Mouse (Mus musculus): ENCODE measurements around the gene Hpse2. TPM values are rescaled to one million over a fixed set of nuclear protein-coding genes. Genes with fewer than 3 reads are reported as not detected.

The Hpse2 gene
- polyA plus RNA-seq, 1 experiment from 2014 or later = 0.08 TPM

DNA sequence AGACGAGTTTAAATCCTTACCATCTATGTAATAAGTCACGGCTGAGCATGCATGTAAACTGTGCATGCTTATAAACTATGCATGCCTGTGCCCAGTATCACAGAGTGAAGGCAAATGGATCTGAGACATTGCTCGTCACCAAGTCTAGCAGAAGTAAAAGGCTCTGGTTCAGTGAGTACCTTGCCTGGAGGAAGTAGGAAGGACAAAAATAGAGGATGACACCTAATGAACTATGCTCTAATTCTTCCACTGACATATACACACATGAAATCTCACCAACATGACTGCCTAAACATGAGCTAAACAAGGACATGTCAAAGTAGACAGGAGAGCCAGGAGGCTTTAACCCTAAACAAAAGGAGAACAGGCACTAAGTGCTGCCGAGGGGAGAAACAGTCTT is 391.7 kb downstream of the Hpse2 start:
- WGBS = 85% methylated on average over 4 of the region's 4 CpGs
- H3K27ac ChIP-seq (replicated peaks) = no peak overlapping the region
- no peaks in the 10 kb centered on the region for H3K9me3 ChIP-seq
- H3K4me1 ChIP-seq (replicated peaks) = no peaks in the 10 kb centered on the region
- H3K27me3 ChIP-seq = no peaks in the 10 kb centered on the region
- no peak overlapping the region for H3K9ac ChIP-seq
- H3K4me2 ChIP-seq = no peak overlapping the region
- no peak overlapping the region for H3K4me3 ChIP-seq
- no peaks in the 10 kb centered on the region for H3K36me3 ChIP-seq
- ATAC-seq (ENCODE audit: low read depth) = no peak

DNA sequence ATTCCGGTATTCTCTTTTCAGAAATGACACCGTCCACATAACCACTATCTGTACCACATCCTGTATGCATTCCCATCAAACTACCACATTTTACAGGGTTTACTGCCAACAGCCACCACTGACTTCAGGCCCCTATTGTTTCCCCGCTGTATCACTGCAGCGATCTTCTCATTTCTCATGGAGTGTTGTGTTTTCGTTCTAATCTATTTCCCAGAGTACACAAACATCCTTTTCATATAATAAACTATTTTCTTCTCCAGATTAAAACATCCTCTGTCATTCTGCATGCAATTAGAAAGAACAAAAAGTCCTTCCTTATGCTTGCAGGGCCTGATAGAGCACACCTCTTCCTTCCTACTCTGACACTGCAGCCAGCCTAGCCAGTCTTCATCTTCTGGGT is 399.3 kb downstream of the Hpse2 start:
- H3K4me1 ChIP-seq (replicated peaks) = no peaks in the 10 kb centered on the region
- 88% methylated on average over 5 of the region's 5 CpGs for WGBS
- ATAC-seq (ENCODE audit: low read depth) = no peak
- H3K9ac ChIP-seq = no peak overlapping the region
- no peaks in the 10 kb centered on the region for H3K36me3 ChIP-seq
- no peak overlapping the region for H3K4me3 ChIP-seq
- H3K4me2 ChIP-seq = no peak overlapping the region
- H3K27ac ChIP-seq (replicated peaks) = no peak overlapping the region
- H3K27me3 ChIP-seq = no peaks in the 10 kb centered on the region
- H3K9me3 ChIP-seq = 0 out of 2 replicates have a peak, but pooled peaks cover 3% of the 10 kb centered on the region

DNA sequence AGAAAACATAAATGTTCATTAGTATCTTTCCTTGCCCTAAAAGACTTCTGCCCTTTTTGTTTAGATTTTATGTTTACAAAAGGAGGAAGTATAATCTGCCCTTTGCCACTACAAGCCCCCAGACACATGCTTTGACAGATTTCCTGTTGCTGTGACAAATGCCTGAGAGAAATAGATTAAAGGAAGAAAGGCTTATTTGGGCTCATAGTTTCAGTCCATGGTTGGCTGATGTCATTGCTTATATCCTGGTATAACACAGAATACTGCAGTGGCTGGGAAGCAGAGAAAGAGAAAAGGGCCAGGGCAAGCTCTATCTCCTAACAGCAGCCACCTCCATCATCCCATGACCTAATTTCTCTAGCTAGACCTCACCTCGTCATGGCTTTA is 401.8 kb downstream of the Hpse2 start:
- Histone ChIP-seq H3K9ac (no peak overlapping the region), H3K27me3 (peaks cover 7% of the 10 kb centered on the region), H3K4me3 (no peak overlapping the region), H3K9me3 (0 out of 2 replicates have a peak, but pooled peaks cover 3% of the 10 kb centered on the region), H3K27ac (replicated peaks) (no peak overlapping the region), H3K4me2 (no peak overlapping the region), H3K4me1 (replicated peaks) (no peaks in the 10 kb centered on the region), H3K36me3 (no peaks in the 10 kb centered on the region)
- 77% methylated on average over 1 of the region's 1 CpGs for WGBS
- ATAC-seq (ENCODE audit: low read depth) = no peak

DNA sequence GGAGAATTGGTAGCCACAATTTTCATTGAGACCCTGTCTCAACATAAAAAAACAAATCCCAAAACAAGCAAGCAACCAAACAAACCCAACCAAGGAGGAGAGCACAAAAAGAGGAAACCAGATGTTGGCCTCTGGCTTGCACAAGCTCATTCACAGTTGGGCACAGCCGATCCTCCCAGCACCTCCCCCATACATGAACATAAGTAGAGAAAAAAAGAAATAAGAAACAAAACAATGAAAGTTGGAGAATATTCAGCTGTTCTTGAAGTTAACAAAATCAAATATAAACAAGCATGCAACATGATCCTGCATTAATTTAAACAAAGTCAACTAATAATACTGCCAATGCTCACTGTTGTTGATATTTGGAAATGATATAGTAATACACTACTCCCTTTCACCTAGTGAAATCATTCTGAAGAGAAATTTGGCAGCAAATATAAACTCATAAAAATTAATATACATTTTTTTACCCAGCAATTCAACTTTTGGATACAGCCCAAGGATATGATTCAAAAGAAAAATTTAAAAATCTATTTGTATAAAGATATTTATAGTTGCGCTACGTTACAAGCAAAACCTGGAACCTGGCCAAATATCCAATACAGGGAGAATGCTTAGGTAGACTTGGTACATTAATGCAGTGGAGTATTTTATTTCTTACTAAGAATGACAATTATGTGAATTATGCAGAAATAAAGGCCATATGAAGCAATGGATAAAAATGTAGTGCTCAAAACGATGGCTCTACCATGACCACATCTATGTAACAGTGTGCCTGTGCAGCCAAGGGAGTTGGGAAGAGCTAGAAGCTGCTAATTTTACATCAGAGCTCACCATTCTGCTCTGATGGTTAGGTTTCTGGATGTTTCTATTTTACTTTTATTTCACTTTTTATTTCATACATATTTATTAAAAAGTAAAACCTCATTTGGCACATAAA is 402.5 kb downstream of the Hpse2 start:
- Histone ChIP-seq H3K9me3 (0 out of 2 replicates have a peak, but pooled peaks cover 3% of the 10 kb centered on the region), H3K4me2 (no peak overlapping the region), H3K4me3 (no peak overlapping the region), H3K9ac (no peak overlapping the region), H3K27me3 (peaks cover 7% of the 10 kb centered on the region), H3K36me3 (no peaks in the 10 kb centered on the region), H3K27ac (replicated peaks) (no peak overlapping the region), H3K4me1 (replicated peaks) (no peaks in the 10 kb centered on the region)
- WGBS = 77% methylated on average over 4 of the region's 4 CpGs
- no peak for ATAC-seq (ENCODE audit: low read depth)

DNA sequence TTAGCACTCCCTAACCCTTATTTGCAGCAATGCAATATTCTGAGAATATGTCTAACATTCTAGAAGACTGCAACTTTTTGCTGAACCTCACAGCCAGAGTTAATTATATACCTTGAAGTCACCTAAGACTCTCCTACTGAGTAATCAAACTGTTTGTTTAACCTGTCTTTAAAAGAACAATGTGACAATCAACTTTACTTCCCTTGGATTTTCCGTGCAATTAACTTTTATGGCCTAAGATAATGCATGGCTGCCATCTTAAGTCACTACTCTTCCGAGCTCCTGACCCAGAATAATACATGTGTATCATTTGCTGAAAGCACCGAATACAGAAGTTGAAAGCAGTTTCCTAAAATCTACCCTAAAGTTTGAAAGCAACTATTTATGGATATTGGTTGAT is 407.6 kb downstream of the Hpse2 start:
- H3K4me2 ChIP-seq = no peak overlapping the region
- H3K4me1 ChIP-seq (replicated peaks) = no peaks in the 10 kb centered on the region
- H3K36me3 ChIP-seq = no peaks in the 10 kb centered on the region
- WGBS = 10% methylated on average over 3 of the region's 3 CpGs
- ATAC-seq (ENCODE audit: low read depth) = no peak
- peaks cover 27% of the 10 kb centered on the region for H3K27me3 ChIP-seq
- H3K9ac ChIP-seq = no peak overlapping the region
- 0 out of 2 replicates have a peak, but pooled peaks cover 3% of the 10 kb centered on the region for H3K9me3 ChIP-seq
- H3K27ac ChIP-seq (replicated peaks) = no peak overlapping the region
- no peak overlapping the region for H3K4me3 ChIP-seq

DNA sequence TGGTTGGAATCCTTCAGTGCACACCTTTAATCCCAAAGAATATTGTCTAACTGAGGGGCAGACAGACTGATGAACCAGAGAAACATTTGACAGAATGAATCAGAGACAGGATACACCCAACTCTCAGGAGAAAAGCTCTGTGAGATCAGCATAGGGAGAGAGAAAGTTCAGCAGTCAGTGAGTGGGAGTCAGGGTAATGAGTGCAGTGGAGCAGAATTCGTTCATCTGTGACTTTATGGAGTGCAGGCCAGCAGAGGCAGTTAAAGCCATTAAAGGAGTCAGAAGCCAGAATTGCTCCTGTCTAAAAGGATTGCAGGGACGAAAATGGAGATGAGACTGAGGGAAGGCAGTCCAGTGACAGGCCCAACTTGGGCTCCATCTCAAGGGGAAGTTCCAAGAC is 410.2 kb downstream of the Hpse2 start:
- no peak for ATAC-seq (ENCODE audit: low read depth)
- 28% methylated on average over 2 of the region's 2 CpGs for WGBS
- Histone ChIP-seq H3K27me3 (peaks cover 27% of the 10 kb centered on the region), H3K9ac (no peak overlapping the region), H3K4me3 (no peak overlapping the region), H3K9me3 (no peaks in the 10 kb centered on the region), H3K36me3 (no peaks in the 10 kb centered on the region), H3K4me1 (replicated peaks) (no peaks in the 10 kb centered on the region), H3K27ac (replicated peaks) (no peak overlapping the region), H3K4me2 (no peak overlapping the region)

DNA sequence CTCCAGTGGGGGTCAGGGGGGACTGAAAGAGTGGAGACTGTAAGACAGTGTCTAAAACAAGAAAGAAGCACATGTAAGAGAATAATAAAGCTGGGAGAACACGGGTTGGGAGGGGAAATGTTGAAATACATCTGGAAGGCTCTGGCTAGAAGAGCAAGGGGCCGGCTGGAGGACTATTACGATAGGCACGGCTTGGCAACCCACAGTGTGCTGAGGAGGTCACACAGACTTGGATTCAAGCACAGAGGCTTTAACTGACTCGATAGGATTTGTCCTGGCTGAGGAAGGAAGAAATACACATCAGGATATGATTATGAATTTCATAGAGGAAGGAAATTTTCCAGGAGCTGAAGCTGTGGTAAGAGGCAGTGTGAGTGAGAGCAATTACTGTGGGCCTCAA is 414.4 kb downstream of the Hpse2 start:
- ATAC-seq (ENCODE audit: low read depth) = no peak
- Histone ChIP-seq H3K27ac (replicated peaks) (no peak overlapping the region), H3K9ac (no peak overlapping the region), H3K4me2 (no peak overlapping the region), H3K4me1 (replicated peaks) (no peaks in the 10 kb centered on the region), H3K27me3 (peaks cover 10% of the 10 kb centered on the region), H3K36me3 (no peaks in the 10 kb centered on the region), H3K9me3 (no peaks in the 10 kb centered on the region), H3K4me3 (no peak overlapping the region)
- 82% methylated on average over 5 of the region's 5 CpGs for WGBS

DNA sequence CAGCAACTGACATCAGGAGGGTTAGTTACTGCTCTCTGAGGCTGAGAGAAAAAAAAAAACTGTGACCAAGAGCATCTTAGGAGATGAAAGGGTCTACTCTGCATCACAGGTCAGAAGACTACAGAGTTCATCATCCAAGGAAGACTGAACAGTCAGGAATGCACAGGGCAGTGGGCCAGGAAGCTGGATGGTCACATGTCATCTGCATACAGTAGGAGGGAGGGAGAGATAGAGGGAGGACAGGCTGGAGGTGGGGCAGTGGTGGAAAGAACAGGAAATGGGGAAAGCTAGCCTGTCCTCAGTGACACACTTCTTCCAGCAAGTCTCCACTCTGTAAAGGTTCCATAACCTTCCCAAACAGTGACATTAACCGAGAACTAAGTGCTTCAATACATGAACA is 423.0 kb downstream of the Hpse2 start:
- H3K36me3 ChIP-seq = no peaks in the 10 kb centered on the region
- no peak overlapping the region for H3K27ac ChIP-seq (replicated peaks)
- H3K27me3 ChIP-seq = no peaks in the 10 kb centered on the region
- WGBS = 76% methylated on average over 1 of the region's 1 CpGs
- H3K4me3 ChIP-seq = no peak overlapping the region
- no peak for ATAC-seq (ENCODE audit: low read depth)
- H3K9ac ChIP-seq = no peak overlapping the region
- H3K4me1 ChIP-seq (replicated peaks) = 0 out of 2 replicates have a peak, but pooled peaks cover 4% of the 10 kb centered on the region
- H3K4me2 ChIP-seq = no peak overlapping the region
- H3K9me3 ChIP-seq = no peaks in the 10 kb centered on the region

DNA sequence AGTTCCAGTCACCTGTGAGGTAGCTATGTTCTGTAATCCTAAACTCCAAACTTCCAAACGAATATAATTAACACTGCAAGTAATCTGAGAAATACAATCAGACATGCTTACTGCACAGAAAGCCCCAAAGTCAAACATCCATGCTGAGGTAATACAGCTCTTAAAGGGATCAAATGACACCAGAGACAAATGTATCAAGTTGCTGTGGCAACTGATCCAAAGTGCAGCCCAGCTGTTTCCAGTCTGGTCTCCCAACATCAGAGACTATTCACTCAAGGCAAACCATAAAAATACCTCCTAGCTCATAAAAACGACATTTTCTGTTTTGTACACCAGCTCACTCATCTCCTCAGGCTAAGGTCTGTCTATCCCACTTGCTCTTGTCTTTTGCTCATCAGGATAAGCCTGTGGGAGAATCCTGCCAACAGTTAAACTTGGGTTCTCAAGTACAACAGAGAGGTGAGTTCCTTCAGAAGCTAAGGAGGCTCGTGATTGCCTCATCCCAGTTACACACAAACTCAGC is 440.0 kb downstream of the Hpse2 start:
- WGBS = 34% methylated on average over 3 of the region's 3 CpGs
- Histone ChIP-seq H3K27ac (replicated peaks) (no peak overlapping the region), H3K9me3 (peaks cover 14% of the 10 kb centered on the region), H3K4me2 (no peak overlapping the region), H3K4me1 (replicated peaks) (no peaks in the 10 kb centered on the region), H3K4me3 (no peak overlapping the region), H3K36me3 (no peaks in the 10 kb centered on the region), H3K27me3 (no peaks in the 10 kb centered on the region), H3K9ac (no peak overlapping the region)
- ATAC-seq (ENCODE audit: low read depth) = no peak

DNA sequence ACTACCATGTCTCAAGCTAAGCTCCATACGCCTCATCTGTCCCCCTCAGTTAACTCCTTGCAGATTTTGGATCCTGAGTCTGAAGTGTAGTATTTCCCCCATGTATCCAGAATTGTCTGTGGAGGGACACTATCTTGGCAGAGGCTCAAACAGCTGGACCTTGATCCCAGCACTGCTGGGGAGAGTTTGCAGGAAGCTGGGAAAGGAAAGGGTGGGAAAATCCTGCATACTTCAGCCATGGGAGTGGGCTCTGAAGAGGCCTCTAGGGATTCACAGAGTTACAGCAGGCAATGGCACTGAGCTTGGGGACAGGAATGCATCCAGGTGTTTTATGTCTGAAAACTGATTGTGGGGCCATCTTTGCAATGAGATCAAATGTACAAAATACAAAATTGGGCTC is 450.6 kb downstream of the Hpse2 start:
- 74% methylated on average over 1 of the region's 1 CpGs for WGBS
- H3K4me2 ChIP-seq = no peak overlapping the region
- ATAC-seq (ENCODE audit: low read depth) = no peak
- peaks cover 8% of the 10 kb centered on the region for H3K9me3 ChIP-seq
- no peak overlapping the region for H3K4me3 ChIP-seq
- H3K27ac ChIP-seq (replicated peaks) = no peak overlapping the region
- H3K4me1 ChIP-seq (replicated peaks) = peaks cover 3% of the 10 kb centered on the region; the same call in 1 of the 2 replicates
- no peaks in the 10 kb centered on the region for H3K36me3 ChIP-seq
- no peaks in the 10 kb centered on the region for H3K27me3 ChIP-seq
- no peak overlapping the region for H3K9ac ChIP-seq

DNA sequence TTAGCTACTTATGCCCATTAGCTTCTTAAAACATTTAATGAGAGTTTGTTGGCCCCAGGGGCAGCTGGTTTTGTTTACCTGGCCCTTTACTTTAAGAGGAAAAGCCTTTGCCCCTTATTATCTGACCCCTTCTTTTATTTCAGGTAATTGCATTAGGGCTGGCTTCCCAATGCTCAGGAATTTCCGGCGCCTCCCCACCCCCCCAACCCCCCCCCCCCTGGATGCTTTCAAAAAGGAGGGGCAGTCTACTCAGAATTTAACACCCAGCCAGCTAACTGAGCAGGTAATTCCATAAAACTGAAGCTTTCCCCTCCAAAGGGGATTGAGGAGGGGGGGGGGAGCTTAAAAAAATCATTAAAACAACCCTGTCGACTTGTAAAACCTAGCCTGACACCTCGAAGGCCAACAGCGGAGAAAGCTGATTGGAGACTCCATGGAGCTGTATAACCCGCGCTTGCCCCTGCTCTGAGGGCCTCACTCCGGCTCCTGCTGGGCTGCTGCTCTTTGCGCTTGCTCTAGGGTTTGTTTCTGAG is 451.4 kb downstream of the Hpse2 start:
- Histone ChIP-seq H3K27me3 (no peaks in the 10 kb centered on the region), H3K36me3 (no peaks in the 10 kb centered on the region), H3K9me3 (no peaks in the 10 kb centered on the region), H3K4me2 (no peak overlapping the region), H3K9ac (no peak overlapping the region), H3K4me1 (replicated peaks) (peaks cover 3% of the 10 kb centered on the region; the same call in 1 of the 2 replicates), H3K27ac (replicated peaks) (no peak overlapping the region), H3K4me3 (no peak overlapping the region)
- 3% methylated on average over 9 of the region's 9 CpGs for WGBS
- no peak for ATAC-seq (ENCODE audit: low read depth)

DNA sequence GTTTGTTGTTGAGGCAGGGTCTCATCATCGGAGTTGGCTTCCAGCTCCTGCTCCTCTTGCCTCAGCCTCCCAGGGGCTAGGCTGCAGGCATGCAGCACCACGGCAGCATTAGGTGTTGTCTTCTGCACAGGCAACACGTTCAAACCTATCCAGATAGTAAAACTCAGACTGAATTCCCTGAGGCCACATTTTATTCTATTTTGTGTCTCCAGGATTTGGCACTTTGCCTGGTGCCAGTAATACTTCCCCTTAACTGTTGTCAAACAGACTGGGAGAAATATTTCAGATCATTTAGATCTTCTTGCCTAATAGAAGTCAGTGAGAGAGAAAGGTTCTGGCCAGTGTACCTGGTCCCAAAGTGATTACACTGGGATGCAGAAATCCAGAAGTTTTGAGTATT is 458.5 kb downstream of the Hpse2 start:
- no peak overlapping the region for H3K9ac ChIP-seq
- no peak overlapping the region for H3K4me3 ChIP-seq
- 46% methylated on average over 3 of the region's 3 CpGs for whole genome bisulfite sequencing
- H3K36me3 ChIP-seq = no peaks in the 10 kb centered on the region
- no peak for ATAC-seq (ENCODE audit: low read depth)
- no peaks in the 10 kb centered on the region for H3K9me3 ChIP-seq
- no peak overlapping the region for H3K27ac ChIP-seq (replicated peaks)
- H3K4me2 ChIP-seq = no peak overlapping the region
- no peaks in the 10 kb centered on the region for H3K4me1 ChIP-seq (replicated peaks)
- no peaks in the 10 kb centered on the region for H3K27me3 ChIP-seq
